Mouse (Mus musculus) intestine, embryonic 16.5 days (tissue): ENCODE measurements around the gene Sarnp. TPM values are rescaled to one million over a fixed set of nuclear protein-coding genes. Genes with fewer than 3 reads are reported as not detected.

ENCODE experiments used
- ATAC-seq: fragments of 200-750 bp; cut with Nextera tagmentation; 2 replicates; pipeline ENCODE4 v1.8.0; 2017; ENCODE audit warnings: moderate TSS enrichment, moderate library complexity
- H3K27ac ChIP-seq: fragments of 300-500 bp; sonication (generic); 2 replicates; pipeline ENCODE4 v1.5.1; 2014; ENCODE audit warnings: mild to moderate bottlenecking, low read length
- H3K27me3 ChIP-seq: fragments of 300-500 bp; sonication (generic); replicated peaks from 2 replicates; pipeline ENCODE4 v1.6.1; 2014; ENCODE audit warnings: low read length, control low read depth, mixed read lengths; ENCODE audit not compliant: control insufficient read depth, insufficient read depth
- H3K36me3 ChIP-seq: fragments of 300-500 bp; sonication (generic); 2 replicates; pipeline ENCODE4 v1.6.1; 2014; ENCODE audit warnings: low read length, control low read depth; ENCODE audit not compliant: control insufficient read depth, insufficient read depth
- H3K4me1 ChIP-seq: fragments of 300-500 bp; sonication (generic); 2 replicates; pipeline ENCODE4 v1.6.1; 2014; ENCODE audit warnings: low read length, control low read depth, mixed read lengths; ENCODE audit not compliant: control insufficient read depth, insufficient read depth
- H3K4me2 ChIP-seq: fragments of 300-500 bp; sonication (generic); 2 replicates; pipeline ENCODE4 v1.6.1; 2014; ENCODE audit warnings: low read depth, low read length, control low read depth
- H3K4me3 ChIP-seq: fragments of 300-500 bp; sonication (generic); 2 replicates; pipeline ENCODE4 v1.5.1; 2014; ENCODE audit warnings: mild to moderate bottlenecking, low read length
- H3K9ac ChIP-seq: fragments of 300-500 bp; sonication (generic); 2 replicates; pipeline ENCODE4 v1.6.1; 2014; ENCODE audit warnings: low read depth, low read length
- H3K9me3 ChIP-seq: fragments of 300-500 bp; sonication (generic); 2 replicates; pipeline ENCODE4 v1.6.1; 2016; ENCODE audit warnings: low read length, control low read depth; ENCODE audit not compliant: control insufficient read depth
- WGBS: fragments of 180-500 bp; shearing (Covaris S2); extraction: QIAGEN DNeasy Blood & Tissue Kit; methylation state at CpG from one replicate; pipeline ENCODE4 v1.1.7; 2014; 5-methylcytosine and 5-hydroxymethylcytosine counted together
- polyA plus RNA-seq: library from polyadenylated mRNA; unstranded; fragments of >200 nt; fragmentation: Nextera tagmentation; extraction: Ambion mirVana; gene quantifications from 2 replicates; pipeline ENCODE4 v1.2.1, GENCODE M21; 2015

The Sarnp gene
- polyA plus RNA-seq, 1 experiment from 2014 or later = 172 TPM

- no peaks in the 10 kb centered on the region; the same call in 1 of the 2 replicates for H3K4me1 ChIP-seq
- no peak overlapping the region for H3K9ac ChIP-seq
- WGBS = 69% methylated on average over 5 of the region's 5 CpGs
- H3K36me3 ChIP-seq = no peaks in the 10 kb centered on the region
- H3K4me3 ChIP-seq = no peak overlapping the region
- H3K9me3 ChIP-seq = no peaks in the 10 kb centered on the region
- no peak for ATAC-seq
- H3K4me2 ChIP-seq = no peak overlapping the region
- no peak overlapping the region for H3K27ac ChIP-seq
- H3K27me3 ChIP-seq = no peaks in the 10 kb centered on the region
Observed at GRCm38 (mm10) chr10:128904812-128905211, 87.7 kb downstream of the Sarnp start.

- peaks cover 3% of the 10 kb centered on the region; the same call in 1 of the 2 replicates for H3K36me3 ChIP-seq
- H3K9ac ChIP-seq = peak overlapping the region; percentile 96
- no peaks in the 10 kb centered on the region for H3K9me3 ChIP-seq
- H3K4me1 ChIP-seq = peaks cover 10% of the 10 kb centered on the region
- peak overlapping the region; percentile 96 for H3K27ac ChIP-seq
- peak; percentile 66 for ATAC-seq
- no peaks in the 10 kb centered on the region for H3K27me3 ChIP-seq
- H3K4me3 ChIP-seq = peak overlapping the region; percentile 85
- peak overlapping the region; percentile 81 for H3K4me2 ChIP-seq
- WGBS = 38% methylated on average over 13 of the region's 13 CpGs
Observed at GRCm38 (mm10) chr10:128908778-128909448, 91.8 kb downstream of the Sarnp start.

- Histone ChIP-seq H3K27me3 (no peaks in the 10 kb centered on the region), H3K4me3 (peak overlapping the region; percentile 85), H3K27ac (peak overlapping the region; percentile 96), H3K4me1 (peaks cover 10% of the 10 kb centered on the region), H3K36me3 (peaks cover 3% of the 10 kb centered on the region; the same call in 1 of the 2 replicates), H3K9me3 (no peaks in the 10 kb centered on the region), H3K4me2 (peak overlapping the region; percentile 81), H3K9ac (peak overlapping the region; percentile 96)
- 0% methylated on average over 26 of the region's 41 CpGs for WGBS
- peak; percentile 82 for ATAC-seq
Observed at GRCm38 (mm10) chr10:128909567-128910028, 92.5 kb downstream of the Sarnp start.

DNA sequence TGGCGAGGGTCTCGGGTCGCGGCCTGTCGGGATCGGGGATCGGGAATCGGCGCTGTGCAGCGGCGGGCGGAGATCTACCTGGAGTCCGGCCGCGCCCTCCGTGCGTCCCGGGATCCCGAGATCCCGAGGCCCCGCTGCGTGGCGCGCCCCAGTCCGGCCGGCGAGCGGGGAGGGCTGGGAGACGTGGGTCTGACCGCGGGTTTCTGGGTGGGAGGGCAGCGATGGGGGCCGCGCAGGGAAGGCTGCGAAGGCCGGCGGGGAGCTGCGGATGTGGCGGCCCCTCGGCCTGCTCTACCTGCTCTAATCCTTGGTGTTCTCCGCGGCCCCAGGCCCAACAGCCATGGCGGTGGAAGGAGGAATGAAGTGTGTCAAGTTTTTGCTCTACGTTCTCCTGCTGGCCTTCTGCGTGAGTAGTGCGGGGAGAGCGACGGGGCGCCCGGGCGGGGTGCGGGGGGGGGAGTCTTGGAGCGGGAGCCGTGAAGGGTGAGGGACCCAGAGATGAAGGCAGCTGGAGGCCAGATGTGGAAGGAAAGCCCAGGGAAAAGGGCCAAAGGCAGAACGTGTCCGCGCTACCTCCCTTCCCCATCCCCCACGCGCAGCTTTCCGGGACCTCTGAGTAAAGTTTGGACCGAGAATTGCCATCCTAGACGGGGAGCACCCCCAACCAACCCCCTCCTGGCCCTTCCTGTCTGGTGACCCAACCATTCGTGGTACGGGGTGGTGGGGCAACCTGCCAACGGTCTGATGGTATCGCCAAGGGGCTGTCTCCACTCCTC lies 93.1 kb downstream of the Sarnp start:
- Histone ChIP-seq H3K27ac (peak overlapping the region; percentile 96), H3K9ac (peak overlapping the region; percentile 96), H3K4me1 (peaks cover 10% of the 10 kb centered on the region), H3K36me3 (peaks cover 3% of the 10 kb centered on the region; the same call in 1 of the 2 replicates), H3K9me3 (no peaks in the 10 kb centered on the region), H3K4me2 (peak overlapping the region; percentile 81), H3K4me3 (peak overlapping the region; percentile 85), H3K27me3 (no peaks in the 10 kb centered on the region)
- WGBS = under 1% methylated on average over 65 of the region's 66 CpGs
- ATAC-seq = peak; percentile 49

- Histone ChIP-seq H3K27me3 (no peaks in the 10 kb centered on the region), H3K9me3 (no peaks in the 10 kb centered on the region), H3K4me2 (0 out of 2 replicates have a peak overlapping the region, but pooled peaks have one; percentile 81), H3K27ac (no peak overlapping the region), H3K9ac (no peak overlapping the region), H3K4me1 (peaks cover 10% of the 10 kb centered on the region), H3K36me3 (peaks cover 3% of the 10 kb centered on the region; the same call in 1 of the 2 replicates), H3K4me3 (peak overlapping the region; percentile 85)
- WGBS = 89% methylated on average over 6 of the region's 6 CpGs
- ATAC-seq = no peak
Observed at GRCm38 (mm10) chr10:128911430-128911829, 94.3 kb downstream of the Sarnp start.

GRCm38 (mm10) chr10:128912268-128912667 lies 95.1 kb downstream of the Sarnp start:
- no peaks in the 10 kb centered on the region for H3K9me3 ChIP-seq
- peaks cover 4% of the 10 kb centered on the region; the same call in 1 of the 2 replicates for H3K36me3 ChIP-seq
- no peak overlapping the region for H3K9ac ChIP-seq
- H3K27ac ChIP-seq = no peak overlapping the region
- peaks cover 10% of the 10 kb centered on the region for H3K4me1 ChIP-seq
- H3K4me3 ChIP-seq = no peak overlapping the region
- no peak overlapping the region; the same call in 1 of the 2 replicates for H3K4me2 ChIP-seq
- 89% methylated on average over 4 of the region's 4 CpGs for WGBS
- no peaks in the 10 kb centered on the region for H3K27me3 ChIP-seq
- no peak for ATAC-seq

DNA sequence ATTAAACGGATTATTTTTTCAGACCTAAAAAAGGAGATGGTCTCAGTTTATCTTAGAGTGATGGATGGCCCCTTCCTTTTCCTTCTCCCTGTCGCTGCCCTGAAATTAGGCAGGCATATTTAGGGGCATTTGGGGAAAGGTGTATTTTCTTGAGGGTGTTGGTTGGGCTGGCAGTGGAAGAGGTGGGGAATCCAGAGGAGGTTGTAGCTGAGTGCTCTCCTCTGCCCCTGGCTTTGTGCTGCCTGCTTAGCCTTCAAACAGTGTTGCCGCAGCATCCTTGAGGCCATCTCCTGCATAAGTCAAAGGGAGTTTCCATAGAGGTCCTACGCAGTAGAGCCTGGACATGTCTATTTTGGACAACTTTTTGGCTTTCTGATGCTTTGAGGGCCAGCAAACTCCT lies 95.7 kb downstream of the Sarnp start:
- no peaks in the 10 kb centered on the region for H3K9me3 ChIP-seq
- H3K4me1 ChIP-seq = peaks cover 10% of the 10 kb centered on the region
- H3K36me3 ChIP-seq = peaks cover 8% of the 10 kb centered on the region; the same call in 1 of the 2 replicates
- no peak for ATAC-seq
- no peaks in the 10 kb centered on the region for H3K27me3 ChIP-seq
- H3K4me2 ChIP-seq = no peak overlapping the region; the same call in 1 of the 2 replicates
- H3K4me3 ChIP-seq = no peak overlapping the region
- H3K9ac ChIP-seq = no peak overlapping the region
- 74% methylated on average over 4 of the region's 4 CpGs for WGBS
- H3K27ac ChIP-seq = no peak overlapping the region

GRCm38 (mm10) chr10:128913219-128913618 lies 96.1 kb downstream of the Sarnp start:
- ATAC-seq = no peak
- no peak overlapping the region for H3K27ac ChIP-seq
- 11% methylated on average over 5 of the region's 5 CpGs for WGBS
- no peak overlapping the region for H3K9ac ChIP-seq
- H3K4me3 ChIP-seq = no peak overlapping the region
- no peaks in the 10 kb centered on the region for H3K9me3 ChIP-seq
- H3K27me3 ChIP-seq = no peaks in the 10 kb centered on the region
- peaks cover 10% of the 10 kb centered on the region for H3K4me1 ChIP-seq
- peaks cover 11% of the 10 kb centered on the region; the same call in 1 of the 2 replicates for H3K36me3 ChIP-seq
- H3K4me2 ChIP-seq = no peak overlapping the region

- ATAC-seq = no peak
- Histone ChIP-seq H3K9me3 (no peaks in the 10 kb centered on the region), H3K27me3 (no peaks in the 10 kb centered on the region), H3K4me3 (no peak overlapping the region), H3K36me3 (peaks cover 11% of the 10 kb centered on the region; the same call in 1 of the 2 replicates), H3K9ac (no peak overlapping the region), H3K4me1 (peaks cover 14% of the 10 kb centered on the region), H3K27ac (no peak overlapping the region), H3K4me2 (no peak overlapping the region)
- 86% methylated on average over 12 of the region's 12 CpGs for WGBS
Observed at GRCm38 (mm10) chr10:128913696-128914095, 96.6 kb downstream of the Sarnp start.
